Mouse (Mus musculus) liver, postnatal 0 days (tissue): ENCODE measurements around the gene Ddb2. TPM values are rescaled to one million over a fixed set of nuclear protein-coding genes. Genes with fewer than 3 reads are reported as not detected.

ENCODE experiments used
- ATAC-seq: fragments of 200-750 bp; cut with Nextera tagmentation; 2 replicates; pipeline ENCODE4 v1.8.0; 2017; ENCODE audit warnings: mild to moderate bottlenecking, moderate library complexity
- DNase-seq: peaks from one replicate; pipeline ENCODE4 v3.0.0-alpha.2; 2016
- H3K27ac ChIP-seq: fragments of 300-500 bp; sonication (generic); 2 replicates; pipeline ENCODE4 v1.5.1; 2014; ENCODE audit warnings: antibody characterized with exemption, moderate library complexity, mild to moderate bottlenecking, low read depth
- H3K27me3 ChIP-seq: fragments of 300-500 bp; sonication (generic); 2 replicates; pipeline ENCODE4 v1.6.1; 2014; ENCODE audit warnings: low read length, control low read depth, mixed read lengths; ENCODE audit not compliant: insufficient read depth
- H3K36me3 ChIP-seq: fragments of 300-500 bp; sonication (generic); replicated peaks from 2 replicates; pipeline ENCODE4 v1.6.1; 2014; ENCODE audit warnings: mild to moderate bottlenecking, control low read depth, low read length, moderate library complexity, mixed read lengths; ENCODE audit not compliant: insufficient read depth
- H3K4me1 ChIP-seq: fragments of 300-500 bp; sonication (generic); 2 replicates; pipeline ENCODE4 v1.6.1; 2014; ENCODE audit warnings: antibody characterized with exemption, mild to moderate bottlenecking, control low read depth; ENCODE audit not compliant: insufficient read depth
- H3K4me2 ChIP-seq: fragments of 300-500 bp; sonication (generic); 2 replicates; pipeline ENCODE4 v1.6.1; 2014; ENCODE audit warnings: low read depth, mild to moderate bottlenecking, low read length, moderate library complexity, mixed read lengths
- H3K4me3 ChIP-seq: fragments of 300-500 bp; sonication (generic); 2 replicates; pipeline ENCODE4 v1.5.1; 2014; ENCODE audit warnings: low read depth, low read length
- H3K9ac ChIP-seq: fragments of 300-500 bp; sonication (generic); replicated peaks from 2 replicates; pipeline ENCODE4 v1.6.1; 2014; ENCODE audit warnings: mild to moderate bottlenecking, moderate library complexity
- H3K9me3 ChIP-seq: fragments of 300-500 bp; sonication (generic); 2 replicates; pipeline ENCODE4 v1.6.1; 2016; ENCODE audit warnings: mild to moderate bottlenecking, control low read depth, low read length, mixed read lengths
- CTCF ChIP-seq: sonication (generic); IDR thresholded peaks from 2 replicates; pipeline ENCODE4 v1.5.1; 2016; ENCODE audit warnings: antibody characterized with exemption, low read depth
- EP300 ChIP-seq: IDR thresholded peaks from 2 replicates; pipeline ENCODE4 v1.6.1; 2016; ENCODE audit warnings: antibody characterized with exemption, low read depth, mild to moderate bottlenecking
- WGBS: fragments of 180-500 bp; shearing (Covaris S2); extraction: QIAGEN DNeasy Blood & Tissue Kit; methylation state at CpG from one replicate; pipeline ENCODE4 v1.1.7; 2014; ENCODE audit not compliant: insufficient replicate concordance; 5-methylcytosine and 5-hydroxymethylcytosine counted together
- polyA plus RNA-seq: library from polyadenylated mRNA; unstranded; fragments of >200 nt; fragmentation: Nextera tagmentation; extraction: Ambion mirVana; gene quantifications from 2 replicates; pipeline ENCODE4 v1.2.1, GENCODE M21; 2015

Gene Ddb2
- polyA plus RNA-seq, 1 experiment from 2014 or later: 4.0 TPM

GRCm38 (mm10) chr2:91279372-91279755 lies 42.6 kb upstream of the Ddb2 start:
- Histone ChIP-seq H3K27me3 (no peaks in the 10 kb centered on the region), H3K4me3 (no peak overlapping the region), H3K9me3 (no peaks in the 10 kb centered on the region), H3K4me2 (no peak overlapping the region), H3K9ac (no peak overlapping the region), H3K27ac (no peak overlapping the region), H3K36me3 (peaks cover 24% of the 10 kb centered on the region), H3K4me1 (no peaks in the 10 kb centered on the region)
- TF ChIP-seq EP300: no peak
- no peak for TF ChIP-seq CTCF
- WGBS: 67% methylated on average over 2 of the region's 2 CpGs
- no peak for ATAC-seq
- no peak for DNase-seq

- TF ChIP-seq CTCF: peak; percentile 76
- TF ChIP-seq EP300: no peak
- Histone ChIP-seq H3K4me1 (no peaks in the 10 kb centered on the region), H3K27ac (no peak overlapping the region), H3K4me2 (no peak overlapping the region), H3K9ac (no peak overlapping the region), H3K9me3 (no peaks in the 10 kb centered on the region), H3K27me3 (no peaks in the 10 kb centered on the region), H3K36me3 (peaks cover 29% of the 10 kb centered on the region), H3K4me3 (no peak overlapping the region)
- WGBS: 40% methylated on average over 10 of the region's 10 CpGs
- ATAC-seq (peak; percentile 46), DNase-seq (peak; percentile 54)
Measured at GRCm38 (mm10) chr2:91278749-91279371, 42.1 kb upstream of the Ddb2 start.

GRCm38 (mm10) chr2:91269687-91270133 lies 32.9 kb upstream of the Ddb2 start:
- H3K36me3 ChIP-seq: peaks cover 76% of the 10 kb centered on the region
- no peaks in the 10 kb centered on the region for H3K27me3 ChIP-seq
- WGBS: 91% methylated on average over 8 of the region's 8 CpGs
- peak overlapping the region; percentile 57 for H3K4me2 ChIP-seq
- peak overlapping the region; percentile 94 for H3K27ac ChIP-seq
- TF ChIP-seq EP300: no peak
- no peak for TF ChIP-seq CTCF
- DNase-seq (no peak), ATAC-seq (no peak)
- H3K4me1 ChIP-seq: peaks cover 27% of the 10 kb centered on the region
- H3K9me3 ChIP-seq: no peaks in the 10 kb centered on the region
- peak overlapping the region; percentile 48 for H3K9ac ChIP-seq
- no peak overlapping the region for H3K4me3 ChIP-seq

GRCm38 (mm10) chr2:91268706-91269105 lies 31.9 kb upstream of the Ddb2 start:
- DNase-seq (peak; percentile 58), ATAC-seq (peak; percentile 13)
- Histone ChIP-seq H3K27ac (peak overlapping the region; percentile 94), H3K4me2 (peak overlapping the region; percentile 57), H3K27me3 (no peaks in the 10 kb centered on the region), H3K4me3 (0 out of 2 replicates have a peak overlapping the region, but pooled peaks have one; percentile 3), H3K9me3 (no peaks in the 10 kb centered on the region), H3K36me3 (peaks cover 66% of the 10 kb centered on the region), H3K9ac (peak overlapping the region; percentile 34; the same call in 1 of the 2 replicates), H3K4me1 (peaks cover 37% of the 10 kb centered on the region)
- TF ChIP-seq CTCF (no peak), EP300 (0 out of 2 replicates have a peak, but pooled peaks have one; percentile 25)
- 48% methylated on average over 2 of the region's 2 CpGs for WGBS

- Histone ChIP-seq H3K4me3 (no peak overlapping the region), H3K4me1 (peaks cover 41% of the 10 kb centered on the region), H3K4me2 (peak overlapping the region; percentile 57; the same call in 1 of the 2 replicates), H3K9ac (peak overlapping the region; percentile 16; the same call in 1 of the 2 replicates), H3K27ac (peak overlapping the region; percentile 94), H3K9me3 (no peaks in the 10 kb centered on the region), H3K36me3 (peaks cover 64% of the 10 kb centered on the region), H3K27me3 (no peaks in the 10 kb centered on the region)
- DNase-seq (no peak), ATAC-seq (no peak)
- no peak for TF ChIP-seq CTCF
- TF ChIP-seq EP300: no peak
- WGBS: 87% methylated on average over 3 of the region's 3 CpGs
Measured at GRCm38 (mm10) chr2:91268042-91268441, 31.3 kb upstream of the Ddb2 start.

- peak within 1 kb of the TSS; percentile 66 for H3K4me3 ChIP-seq
- H3K9ac ChIP-seq: peak within 1 kb of the TSS; percentile 81
- ATAC-seq (peak; percentile 95), DNase-seq (peak; percentile 98)
- no peaks in the 10 kb centered on the region for H3K27me3 ChIP-seq
- H3K36me3 ChIP-seq: peaks cover 41% of the 10 kb centered on the region
- TF ChIP-seq CTCF (no peak), EP300 (peak; percentile 65; the same call in 1 of the 2 replicates)
- peak within 1 kb of the TSS; percentile 94 for H3K27ac ChIP-seq
- no peaks in the 10 kb centered on the region for H3K9me3 ChIP-seq
- peak within 1 kb of the TSS; percentile 91 for H3K4me2 ChIP-seq
- H3K4me1 ChIP-seq: peaks cover 34% of the 10 kb centered on the region
- WGBS: 2% methylated on average over 68 of the region's 72 CpGs
Measured at GRCm38 (mm10) chr2:91264711-91265681, 28.2 kb upstream of the Ddb2 start, which contains the start of gene Arfgap2. TSS of gene Arfgap2 (plus strand) at chr2:91264974.
